Mouse (Mus musculus): Measurements from ENCODE around the gene Orm2. TPM values are rescaled to one million over a fixed set of nuclear protein-coding genes. Genes with fewer than 3 reads are reported as not detected.

The Orm2 gene
- polyA plus RNA-seq (2012; ENCODE audit: low replicate concordance): not detected in 2 replicates

DNA sequence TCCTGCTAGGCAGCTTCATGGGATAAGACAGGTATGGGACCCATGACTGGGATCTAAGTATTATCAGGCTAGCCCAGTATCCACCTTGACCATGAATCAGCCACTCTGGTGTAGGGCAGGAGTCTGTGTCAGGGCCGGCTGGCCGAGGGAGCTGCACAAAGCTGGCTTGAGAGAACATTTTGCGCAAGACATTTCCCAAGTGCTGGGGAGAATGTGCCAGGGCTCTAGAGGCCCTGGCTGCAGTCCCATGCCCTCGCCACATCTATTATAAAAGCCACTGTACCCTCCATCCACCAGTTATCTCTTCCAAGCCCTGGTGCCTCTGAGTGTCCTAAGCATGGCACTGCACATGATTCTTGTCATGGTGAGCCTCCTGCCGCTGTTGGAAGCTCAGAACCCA lies at the start of gene Orm2:
Gene Orm2, plus strand, starts transcription at position 300 of the 400 bp plus-strand sequence.

DNA sequence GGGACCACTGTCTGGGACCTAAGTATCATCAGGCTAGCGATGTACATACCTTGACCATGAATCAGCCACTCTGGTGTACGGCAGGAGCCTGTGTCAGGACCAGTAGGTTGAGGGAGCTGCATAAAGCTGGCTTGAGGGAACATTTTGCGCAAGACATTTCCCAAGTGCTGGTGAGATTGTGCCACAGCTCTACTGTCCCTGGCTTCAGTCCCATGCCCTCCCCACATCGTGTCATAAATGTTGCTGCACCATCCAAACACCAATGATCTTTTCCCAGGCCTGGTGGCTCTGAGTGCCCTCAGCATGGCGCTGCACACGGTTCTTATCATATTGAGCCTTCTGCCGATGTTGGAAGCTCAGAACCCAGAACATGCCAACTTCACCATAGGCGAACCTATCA lies 18.0 kb upstream of the Orm2 start, which contains the start of gene Orm1:
Gene Orm1, plus strand, starts transcription at position 266 of the 400 bp plus-strand sequence.

DNA sequence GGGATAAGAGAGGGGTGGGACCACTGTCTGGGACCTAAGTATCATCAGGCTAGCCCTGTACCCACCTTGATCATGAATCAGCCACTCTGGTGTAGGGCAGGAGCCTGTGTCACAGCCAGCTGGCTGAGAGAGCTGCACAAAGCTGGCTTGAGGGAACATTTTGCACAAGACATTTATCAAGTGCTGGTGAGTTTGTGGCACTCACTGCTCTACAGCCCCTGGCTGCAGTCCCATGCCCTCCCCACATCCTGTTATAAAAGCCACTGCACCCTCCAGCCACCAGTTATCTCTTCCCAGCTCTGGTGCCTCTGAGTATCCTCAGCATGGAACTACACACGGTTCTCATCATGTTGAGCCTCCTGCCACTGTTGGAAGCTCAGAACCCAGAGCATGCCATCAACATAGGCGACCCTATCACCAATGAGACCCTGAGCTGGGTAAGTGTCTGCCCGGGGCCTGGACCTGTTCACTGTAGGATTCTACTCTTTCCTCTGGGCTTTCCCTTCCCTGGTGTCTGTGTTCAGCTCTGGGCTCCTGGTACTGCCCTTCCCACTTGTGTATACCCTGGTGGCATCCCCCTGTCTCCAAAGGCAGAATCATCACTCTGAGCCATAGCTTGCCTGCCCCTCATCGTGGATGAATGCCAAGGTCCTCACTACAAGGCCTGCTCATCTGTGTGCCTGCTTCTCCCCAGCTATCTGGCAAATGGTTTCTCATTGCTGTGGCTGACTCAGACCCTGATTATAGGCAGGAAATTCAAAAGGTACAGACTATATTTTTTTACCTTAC lies 6.2 kb upstream of the Orm2 start, which contains the start of gene Orm3:
Gene Orm3, plus strand, starts transcription at position 286 of the 789 bp plus-strand sequence.

DNA sequence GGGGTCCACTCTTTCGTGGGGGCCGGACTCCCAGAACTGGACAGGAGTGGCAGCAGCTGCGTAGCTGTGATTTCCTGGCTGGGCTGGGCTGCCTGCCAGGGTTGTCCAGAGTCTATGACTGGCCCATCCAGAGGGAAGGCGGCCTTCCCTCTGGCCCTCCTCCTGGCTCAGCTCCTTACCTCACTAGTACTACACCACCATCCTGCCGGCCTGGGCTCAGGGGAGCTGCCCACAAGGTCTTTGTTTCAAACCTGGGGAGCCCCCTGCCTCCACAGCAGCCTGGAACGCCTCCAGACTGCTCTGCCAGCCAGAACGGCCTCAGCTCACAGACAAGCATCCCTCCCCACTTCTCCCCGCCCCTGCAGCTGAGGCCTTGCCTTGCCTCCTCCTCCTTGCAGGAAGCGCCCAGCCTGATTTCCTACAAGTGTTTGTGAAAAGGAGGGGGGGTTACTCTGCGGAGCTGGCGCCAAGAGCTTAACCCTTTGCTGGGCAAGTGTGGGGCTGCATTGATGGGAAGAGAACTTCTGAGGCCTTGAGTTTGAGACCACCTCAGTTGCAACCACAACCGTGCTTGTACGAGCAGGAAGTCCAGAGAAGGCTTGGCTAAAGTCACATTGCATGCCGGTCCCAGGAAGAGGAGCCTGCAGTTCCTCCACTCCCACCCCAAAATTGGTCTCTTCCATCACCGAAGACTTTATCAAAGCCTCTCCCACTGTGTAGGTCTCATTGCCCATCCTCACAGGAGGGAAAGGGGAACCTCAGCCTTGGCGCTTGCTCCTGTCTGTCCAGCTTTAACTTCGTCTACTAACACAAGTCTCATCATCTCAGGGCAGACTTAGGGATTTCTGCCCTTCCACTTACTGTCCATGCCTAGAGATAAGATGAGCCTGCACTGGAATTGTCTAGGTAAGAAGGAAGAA lies 41.1 kb downstream of the Orm2 start, which contains the start of gene Akna:
Gene Akna, minus strand, starts transcription at position 315 of the 920 bp plus-strand sequence.

Other genes with a start within 250 kb of the Orm2 start
- gene Ambp, start 207.7 kb upstream of the Orm2 start, polyA plus RNA-seq (2012; ENCODE audit: low replicate concordance): not detected in 2 replicates
- gene Kif12, start 190.3 kb upstream of the Orm2 start, polyA plus RNA-seq (2012; ENCODE audit: low replicate concordance): not detected in 2 replicates
- 3.1 and 4.0 TPM in 2 replicates for gene Col27a1, start 148.4 kb upstream of the Orm2 start, polyA plus RNA-seq (2012; ENCODE audit: low replicate concordance)
- 0.21 and 0.31 TPM in 2 replicates for gene Orm1, start 17.9 kb upstream of the Orm2 start, polyA plus RNA-seq (2012; ENCODE audit: low replicate concordance)
- not detected in 2 replicates for gene Orm3, start 6.3 kb upstream of the Orm2 start, polyA plus RNA-seq (2012; ENCODE audit: low replicate concordance)
- 285 and 506 TPM in 2 replicates for gene Akna, start 40.9 kb downstream of the Orm2 start, polyA plus RNA-seq (2012; ENCODE audit: low replicate concordance)
- 61.6 and 147 TPM in 2 replicates for gene Whrn, start 133.5 kb downstream of the Orm2 start, polyA plus RNA-seq (2012; ENCODE audit: low replicate concordance)
- 75.6 and 84.0 TPM in 2 replicates for gene Atp6v1g1, start 182.3 kb downstream of the Orm2 start, polyA plus RNA-seq (2012; ENCODE audit: low replicate concordance)
- gene Tmem268, start 196.3 kb downstream of the Orm2 start, polyA plus RNA-seq (2012; ENCODE audit: low replicate concordance): 14.5 and 19.5 TPM in 2 replicates
- gene Gm11213, start 242.8 kb downstream of the Orm2 start, polyA plus RNA-seq (2012; ENCODE audit: low replicate concordance): not detected in 2 replicates

All from hematopoietic multipotent progenitor cell, adult 10-12 weeks (in vitro differentiated cells).